Mouse (Mus musculus) layer of hippocampus, postnatal 36 days (tissue): ENCODE data around the gene Clec5a. TPM values are rescaled to one million over a fixed set of nuclear protein-coding genes. Genes with fewer than 3 reads are reported as not detected.
A peak's percentile ranks its signal among the peaks of the same experiment; 100 is the strongest.
"Not testable (repeated sequence)": the region's sequence is repeated elsewhere in the genome, so short reads cannot be mapped to it uniquely, and the experiment has no call there.

Source experiments
- DNase-seq, 2 experiments: peaks; one replicate each; pipeline ENCODE4 v3.0.0; 2022
- total RNA-seq, 2 experiments: library from RNA; stranded (reverse); gene quantifications; 2 replicates each; pipeline ENCODE4 v1.2.3; 2021

Gene Clec5a
- total RNA-seq: 1 to 10 TPM in 1 of 2 experiments, under 1 TPM in 1; 0.96 to 1.1 TPM

- no peak for DNase-seq
Observed at GRCm38 (mm10) chr6:40585645-40586044, at the start of gene Clec5a. Clec5a (minus strand) TSS chr6:40585821.

- DNase-seq: no peak
Observed at GRCm38 (mm10) chr6:40634640-40635071, 49.0 kb upstream of the Clec5a start.

GRCm38 (mm10) chr6:40628406-40629000 is 42.9 kb upstream of the Clec5a start, which contains the start of gene Mgam:
Mgam (plus strand) TSS chr6:40628831.
- no peak for DNase-seq

DNA sequence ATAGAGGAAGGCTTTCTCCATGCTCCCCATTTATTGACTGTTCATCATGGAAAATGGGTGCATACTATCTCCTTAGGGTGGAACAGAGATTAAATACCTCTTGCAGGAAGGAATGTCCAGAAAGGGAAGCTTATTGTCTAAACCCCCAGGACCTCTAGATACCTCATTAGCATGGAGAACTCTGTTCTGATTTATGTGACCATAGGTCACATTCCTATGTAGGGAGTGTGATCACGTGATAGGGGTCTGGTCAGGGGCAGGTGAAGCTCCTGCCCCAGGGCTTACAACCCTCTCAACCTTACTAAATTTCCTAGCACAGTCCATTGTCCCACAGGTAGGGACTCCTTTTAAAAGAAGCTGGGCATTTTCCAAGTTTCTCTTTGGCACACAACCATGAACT is 40.5 kb upstream of the Clec5a start:
- DNase-seq: no peak

- peak; percentile 38 to 51 for DNase-seq
Observed at GRCm38 (mm10) chr6:40617965-40618364, 32.3 kb upstream of the Clec5a start.

DNA sequence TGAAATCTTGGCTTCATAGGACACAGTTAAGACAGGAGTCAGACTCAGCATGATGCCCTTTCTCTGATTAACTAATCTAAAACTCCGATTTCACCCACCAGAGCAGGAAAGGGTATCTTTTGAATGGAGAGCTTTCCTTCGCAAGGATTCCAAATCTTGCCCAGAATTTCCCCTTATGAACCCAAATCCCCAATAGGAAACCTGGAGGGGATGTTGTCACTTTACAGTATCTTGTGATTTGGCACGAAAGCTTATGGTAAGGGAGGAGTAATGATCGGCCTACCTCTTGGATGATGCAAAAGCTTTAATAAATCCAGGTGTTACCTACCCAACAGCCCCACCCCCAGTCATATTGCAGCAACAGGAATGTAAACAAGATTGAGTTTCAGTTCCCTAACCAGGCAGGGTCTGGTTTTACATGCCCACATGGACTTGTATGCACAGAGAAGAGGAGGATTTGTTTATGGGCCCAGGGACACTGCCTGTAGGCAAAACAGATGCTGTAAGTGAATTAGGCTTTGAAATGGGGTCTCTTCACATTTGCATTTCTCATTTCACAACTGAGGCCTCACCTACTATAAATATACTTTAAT is 27.7 kb upstream of the Clec5a start, which contains the start of gene Tas2r138:
Gene Tas2r138 (minus strand): TSS at position 51 of the 593 bp plus-strand sequence.
- DNase-seq: no peak

- DNase-seq: peak; percentile 13 to 24
Observed at GRCm38 (mm10) chr6:40610244-40610643, 24.6 kb upstream of the Clec5a start.

GRCm38 (mm10) chr6:40607431-40607830 is 21.8 kb upstream of the Clec5a start:
- peak; percentile 20 to 37 for DNase-seq

DNA sequence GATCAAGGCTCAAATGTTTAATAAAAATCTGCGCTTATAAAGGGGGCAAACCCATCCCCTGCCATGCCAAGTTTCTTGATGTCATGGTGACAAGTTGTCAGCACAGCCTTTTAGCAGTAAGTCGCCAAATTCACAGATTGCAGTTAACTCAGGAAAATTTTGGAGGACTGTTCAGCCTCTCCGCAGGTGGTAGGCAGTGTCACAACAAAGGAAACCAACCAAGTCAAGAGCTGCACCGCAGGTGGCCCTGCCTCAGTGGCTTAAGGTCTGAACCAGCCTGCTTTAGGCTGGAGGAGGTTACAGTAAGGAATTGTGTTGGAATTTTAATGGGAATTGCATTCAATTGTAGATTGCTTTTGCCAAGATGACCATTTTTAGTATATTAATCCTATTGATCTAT is 12.9 kb upstream of the Clec5a start:
- not testable (repeated sequence) for DNase-seq

DNA sequence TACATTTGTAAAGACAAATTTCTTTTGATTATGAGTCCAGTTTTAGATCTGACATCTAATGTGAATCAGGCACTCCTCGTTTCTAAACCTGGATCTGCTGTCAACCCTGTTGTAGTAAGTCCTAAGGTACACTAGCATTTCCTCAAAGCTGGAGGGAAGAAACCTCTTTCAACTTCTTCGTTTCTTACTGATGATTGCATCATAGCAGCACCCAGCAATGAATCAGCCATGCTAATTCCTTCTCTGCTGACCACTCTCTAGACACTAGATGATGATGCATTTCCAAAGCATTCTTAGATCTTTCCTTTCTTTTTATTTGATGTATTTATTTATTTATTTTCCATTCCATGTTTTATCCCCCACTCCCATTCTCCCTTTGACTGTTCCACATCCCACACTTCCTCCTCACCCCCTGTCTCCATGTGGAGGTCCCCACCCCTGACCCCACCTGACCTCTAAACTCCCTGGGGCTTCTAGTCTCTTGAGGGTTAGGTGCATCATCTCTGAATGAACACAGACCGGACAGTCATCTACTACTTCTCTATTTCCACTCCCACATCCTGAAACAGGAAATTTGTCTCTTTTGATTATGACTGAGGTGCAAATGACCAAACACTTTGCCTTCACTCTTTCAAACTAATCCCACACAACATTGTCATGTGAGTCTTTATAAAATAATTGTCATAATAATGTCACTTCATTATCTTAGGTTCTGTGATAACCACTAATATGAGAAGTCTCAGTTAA is 9.4 kb upstream of the Clec5a start:
- no peak for DNase-seq

GRCm38 (mm10) chr6:40588346-40588745 is 2.7 kb upstream of the Clec5a start:
- DNase-seq: no peak

DNA sequence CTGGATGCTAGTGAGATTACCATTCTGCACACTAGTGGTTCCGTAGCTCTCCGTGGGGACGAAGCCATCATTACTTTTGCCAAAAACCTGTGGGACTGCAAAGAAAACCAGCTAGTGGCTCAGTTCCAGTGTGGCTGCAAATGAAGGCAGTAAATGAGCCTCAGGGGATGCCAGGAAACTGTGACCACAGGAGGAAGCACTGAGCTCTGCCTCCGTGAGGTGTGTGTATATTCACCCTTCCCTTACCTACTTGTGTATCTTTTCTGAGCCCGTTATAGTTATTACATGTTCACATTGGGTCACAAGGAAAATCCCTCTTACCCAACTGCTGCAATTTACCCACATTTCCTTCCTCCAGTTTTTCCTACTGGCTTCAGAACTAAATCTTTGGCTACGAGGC is 1.3 kb downstream of the Clec5a start:
- DNase-seq: no peak

GRCm38 (mm10) chr6:40576305-40576704 is 9.3 kb downstream of the Clec5a start:
- no peak for DNase-seq

- DNase-seq: no peak
Observed at GRCm38 (mm10) chr6:40573618-40574017, 12.0 kb downstream of the Clec5a start.

GRCm38 (mm10) chr6:40569187-40569586 is 16.4 kb downstream of the Clec5a start, which contains the start of gene Olfr460:
Olfr460 (plus strand) TSS chr6:40569487.
- no peak for DNase-seq

DNA sequence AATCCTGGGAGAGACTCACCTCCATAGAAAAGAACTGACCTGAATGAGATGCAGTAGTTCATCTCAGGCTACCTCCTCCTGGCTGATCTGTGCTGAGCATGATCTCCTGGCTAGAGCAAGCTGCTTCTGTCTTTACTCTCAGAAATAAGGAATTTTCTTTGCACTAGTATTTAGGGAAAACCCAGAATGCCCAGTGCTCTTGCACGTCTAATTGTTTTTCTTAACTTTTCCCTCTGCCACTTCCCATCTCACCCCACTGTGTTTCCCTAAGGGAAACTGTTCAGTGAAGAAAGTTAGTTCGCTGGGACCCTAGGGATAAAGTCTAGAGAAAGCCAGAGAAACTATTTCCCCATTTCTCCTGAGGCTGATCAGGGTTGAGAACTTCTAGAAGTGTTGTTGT is 30.7 kb downstream of the Clec5a start, which contains the start of gene Olfr461:
Gene Olfr461 (minus strand): TSS at position 101 of the 400 bp plus-strand sequence.
- DNase-seq: no peak

DNA sequence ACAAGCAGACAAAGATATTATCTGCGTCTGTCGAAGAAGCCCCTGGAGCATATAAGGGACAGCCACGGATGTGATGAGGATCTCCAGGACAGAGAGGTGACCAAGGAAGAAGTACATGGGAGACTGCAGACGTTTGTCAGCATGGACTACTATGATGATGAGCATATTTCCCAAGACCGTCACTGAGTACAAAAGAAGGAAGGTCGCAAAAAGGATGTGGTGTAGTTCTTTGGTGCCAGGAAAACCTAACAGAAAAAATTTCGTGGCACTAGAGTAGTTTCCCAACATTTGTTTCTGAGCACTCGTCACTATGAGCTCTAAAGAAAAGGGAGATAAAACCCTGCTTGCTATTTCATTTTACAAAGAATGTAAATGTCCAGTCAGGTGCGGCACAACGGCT is 40.9 kb downstream of the Clec5a start:
- DNase-seq: no peak

Other genes starting within 250 kb of the Clec5a start
- gene E330009J07Rik, start 149.7 kb downstream of the Clec5a start, total RNA-seq: 10 to 100 TPM; 46.2 to 48.4 TPM
- under 1 TPM in 1 of 2 experiments, not detected in 1; 0.33 TPM for gene Wee2, start 146.7 kb downstream of the Clec5a start, total RNA-seq
- gene Ssbp1, start 114.5 kb downstream of the Clec5a start, total RNA-seq: 10 to 100 TPM; 33.9 to 36.0 TPM
- under 1 TPM in 1 of 2 experiments, not detected in 1; 0.32 TPM for gene Tas2r137, start 94.6 kb downstream of the Clec5a start, total RNA-seq
- under 1 TPM; 0.35 to 0.38 TPM for gene Tas2r108, start 92.3 kb downstream of the Clec5a start, total RNA-seq
- not detected for gene Prss37, start 66.3 kb downstream of the Clec5a start, total RNA-seq
- not detected for gene Olfr461, start 30.8 kb downstream of the Clec5a start, total RNA-seq
- not detected for gene Olfr460, start 16.3 kb downstream of the Clec5a start, total RNA-seq
- not detected for gene Tas2r138, start 27.5 kb upstream of the Clec5a start, total RNA-seq
- gene Mgam, start 43.0 kb upstream of the Clec5a start, total RNA-seq: not detected